Mouse (Mus musculus) c-Kit-positive CD71-negative TER-119-negative erythroid progenitor cells, embryonic 14.5 days (primary cell): Measurements from ENCODE around the gene Gm9507.
"Not testable (repeated sequence)": the region's sequence is repeated elsewhere in the genome, so short reads cannot be mapped to it uniquely, and the experiment has no call there.

Source experiments
- DNase-seq: peaks from one replicate; pipeline ENCODE4 v3.0.0-alpha.2; 2013; ENCODE audit warnings: low read depth

The Gm9507 gene

DNA sequence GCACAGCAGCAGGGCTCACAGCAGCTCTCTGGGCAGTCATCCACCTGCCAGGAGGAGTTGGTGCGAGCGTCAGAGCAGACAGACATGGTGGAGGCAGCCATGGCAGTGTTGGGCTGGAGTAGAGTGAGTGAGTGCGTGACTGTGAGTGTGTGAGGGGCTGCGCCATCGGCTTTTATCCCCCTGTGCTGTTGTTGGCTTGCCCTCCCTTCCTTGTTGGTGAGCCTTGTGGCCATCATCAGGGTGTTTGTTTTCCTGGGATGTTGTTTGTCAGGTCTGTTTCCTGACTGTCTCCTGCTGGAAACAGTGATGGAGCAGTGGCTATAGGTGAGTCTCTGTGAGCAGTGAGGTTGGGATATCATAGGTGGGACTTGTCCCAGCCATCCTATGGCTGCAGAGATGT lies at the start of gene Gm9507:
TSS of gene Gm9507 (minus strand) at position 101 of the 400 bp plus-strand sequence.
- no peak for DNase-seq

DNA sequence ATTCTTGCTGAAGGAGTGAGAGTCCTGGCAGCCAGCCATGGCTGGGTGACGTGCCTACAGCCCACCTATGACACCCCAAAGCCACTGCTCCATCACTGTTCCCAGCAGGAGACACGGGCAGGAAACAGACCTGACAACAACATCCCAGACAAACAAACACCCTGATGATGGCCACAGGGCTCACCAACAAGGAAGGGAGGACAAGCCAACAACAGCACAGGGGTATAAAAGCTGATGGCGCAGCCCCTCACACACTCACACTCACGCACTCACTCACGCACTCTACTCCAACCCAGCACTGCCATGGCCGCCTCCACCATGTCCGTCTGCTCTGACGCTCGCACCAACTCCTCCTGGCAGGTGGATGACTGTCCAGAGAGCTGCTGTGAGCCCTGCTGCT lies 40.9 kb upstream of the Gm9507 start, which contains the start of gene Gm10318:
TSS of gene Gm10318 (plus strand) at position 301 of the 400 bp plus-strand sequence.
- no peak for DNase-seq

- DNase-seq: no peak
These were observed 35.9 kb upstream of the Gm9507 start for GRCm38 (mm10) chr10:77847538-77847937.

DNA sequence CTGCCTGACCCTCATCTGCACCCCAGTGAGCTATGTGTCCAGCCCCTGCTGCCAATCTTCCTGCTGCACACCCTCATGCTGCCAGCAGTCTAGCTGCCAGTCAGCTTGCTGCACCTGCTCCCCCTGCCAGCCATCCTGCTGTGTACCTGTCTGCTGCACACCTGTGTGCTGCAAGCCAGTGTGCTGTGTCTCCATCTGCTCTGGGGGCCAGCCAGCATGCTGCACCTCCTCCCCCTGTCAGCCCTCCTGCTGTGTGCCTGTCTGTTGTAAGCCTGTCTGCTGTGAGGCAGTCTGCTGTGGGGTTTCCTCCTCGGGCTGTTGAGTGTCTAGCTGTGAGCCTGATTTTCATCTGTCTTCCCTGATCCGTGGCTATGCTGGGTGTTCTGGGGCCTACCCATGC lies 35.3 kb upstream of the Gm9507 start:
- DNase-seq: no peak

DNA sequence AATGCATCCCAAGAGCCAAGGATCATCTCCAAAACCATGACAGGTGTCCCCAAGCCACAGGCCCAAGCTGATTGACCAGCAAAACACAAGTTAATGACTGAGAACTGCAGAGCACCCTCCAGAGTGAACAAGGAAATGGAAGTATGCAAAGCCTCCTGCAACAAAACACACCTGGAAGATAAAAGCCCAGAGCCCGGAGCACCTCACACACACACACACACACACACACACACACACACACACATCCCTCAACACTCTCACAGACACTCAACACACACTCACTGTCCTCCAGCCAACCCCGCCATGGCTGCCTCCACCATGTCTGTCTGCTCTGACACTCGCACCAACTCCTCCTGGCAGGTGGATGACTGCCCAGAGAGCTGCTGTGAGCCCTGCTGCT lies 34.9 kb upstream of the Gm9507 start, which contains the start of gene Gm36176:
TSS of gene Gm36176 (plus strand) at position 301 of the 400 bp plus-strand sequence.
- no peak for DNase-seq

- no peak for DNase-seq
These were observed 27.4 kb upstream of the Gm9507 start for GRCm38 (mm10) chr10:77839006-77839405.

DNA sequence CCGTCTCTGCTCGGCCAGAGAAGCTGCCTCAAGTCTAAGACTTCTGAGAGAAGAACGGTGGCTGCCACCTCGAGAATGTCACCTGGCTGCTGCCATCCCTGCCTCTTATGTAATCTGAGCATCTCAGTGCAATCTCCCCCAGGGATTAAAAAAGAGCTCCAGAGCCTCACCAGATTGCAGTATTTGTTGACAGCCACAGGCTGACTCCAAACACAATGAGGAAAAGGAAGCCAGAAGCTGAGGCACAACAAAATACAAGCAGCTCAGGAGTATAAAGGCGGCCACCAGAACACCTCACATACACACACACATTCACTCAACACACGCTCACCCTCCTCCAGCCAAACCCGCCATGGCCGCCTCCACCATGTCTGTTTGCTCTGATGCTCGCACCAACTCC lies 24.0 kb upstream of the Gm9507 start, which contains the start of gene Krtap10-10:
TSS of gene Krtap10-10 (plus strand) at position 301 of the 400 bp plus-strand sequence.
- DNase-seq: no peak

DNA sequence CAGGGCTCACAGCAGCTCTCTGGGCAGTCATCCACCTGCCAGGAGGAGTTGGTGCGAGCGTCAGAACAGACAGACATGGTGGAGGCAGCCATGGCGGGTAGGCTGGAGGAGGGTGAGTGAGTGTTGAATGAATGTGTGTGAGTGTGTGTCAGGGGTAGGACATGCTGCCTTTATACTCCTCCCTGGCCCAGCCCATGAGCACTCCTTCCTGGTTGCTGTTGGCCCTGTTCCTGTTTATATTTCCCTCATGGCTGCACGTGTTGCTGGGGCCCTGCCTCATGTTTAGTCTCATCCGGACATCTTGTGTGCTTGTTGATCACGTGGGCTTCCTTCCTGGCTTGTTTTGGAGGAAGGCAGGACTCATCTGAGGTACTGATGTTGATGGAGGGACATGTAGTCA lies 15.3 kb upstream of the Gm9507 start, which contains the start of gene Krtap10-4:
TSS of gene Krtap10-4 (minus strand) at position 145 of the 400 bp plus-strand sequence.
- DNase-seq: no peak

DNA sequence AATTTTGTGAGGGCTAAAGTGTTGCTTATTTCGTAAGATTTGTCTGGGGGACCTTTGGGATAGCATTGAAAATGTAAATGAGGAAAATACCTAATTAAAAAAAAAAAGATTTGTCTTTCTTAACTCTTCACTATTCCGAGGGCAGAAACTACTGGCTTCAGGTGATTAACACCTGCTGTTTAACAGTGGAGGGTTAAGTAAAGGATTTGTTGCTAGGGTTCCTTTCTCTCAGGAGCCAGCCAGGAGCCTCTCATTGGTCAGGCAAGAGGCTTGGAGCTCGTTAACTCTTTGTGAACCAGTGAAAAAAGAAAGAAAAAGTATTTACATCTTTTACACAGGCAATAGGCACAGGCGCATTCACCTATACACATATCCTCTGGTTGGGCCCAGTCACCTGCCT lies 7.6 kb upstream of the Gm9507 start:
- DNase-seq: no peak

DNA sequence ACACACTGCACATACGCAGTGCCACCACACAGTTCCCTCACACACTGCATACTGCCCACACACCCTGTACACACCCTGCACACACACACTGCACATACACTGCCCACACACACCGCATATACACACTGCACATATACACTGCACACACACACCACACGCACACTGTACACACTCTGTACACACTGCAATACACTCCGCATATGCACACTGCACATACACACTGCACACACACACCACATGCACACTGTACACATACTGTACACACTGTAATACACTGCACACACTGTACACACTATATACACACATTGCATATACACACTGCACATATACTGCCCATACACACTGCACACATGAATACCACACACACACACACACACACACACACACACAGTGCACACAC lies 6.9 kb upstream of the Gm9507 start:
- no peak for DNase-seq

DNA sequence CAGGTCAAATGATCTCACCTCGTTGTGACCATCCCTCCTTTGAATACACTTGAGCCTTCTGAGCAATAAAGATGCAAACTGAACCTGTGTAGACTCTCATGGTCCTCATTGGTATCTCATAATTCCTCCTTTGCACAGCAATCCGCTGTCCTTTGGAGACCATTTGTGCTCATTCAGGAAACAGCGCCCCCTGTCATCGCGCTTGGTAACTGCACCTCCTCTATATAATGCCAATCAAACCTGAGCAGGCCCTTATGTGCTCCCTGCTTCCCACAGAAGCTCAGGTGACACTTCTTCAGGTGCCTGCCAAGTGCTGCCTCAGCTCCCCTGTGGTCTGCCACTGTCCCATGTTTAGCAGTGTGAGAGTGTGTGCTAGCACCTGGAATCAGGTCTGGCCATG lies 3.9 kb upstream of the Gm9507 start:
- DNase-seq: no peak

- no peak for DNase-seq
These were observed 2.7 kb upstream of the Gm9507 start, which contains the start of gene Gm2696 for GRCm38 (mm10) chr10:77814382-77814781. Gm2696 (plus strand) TSS chr10:77814682.

DNA sequence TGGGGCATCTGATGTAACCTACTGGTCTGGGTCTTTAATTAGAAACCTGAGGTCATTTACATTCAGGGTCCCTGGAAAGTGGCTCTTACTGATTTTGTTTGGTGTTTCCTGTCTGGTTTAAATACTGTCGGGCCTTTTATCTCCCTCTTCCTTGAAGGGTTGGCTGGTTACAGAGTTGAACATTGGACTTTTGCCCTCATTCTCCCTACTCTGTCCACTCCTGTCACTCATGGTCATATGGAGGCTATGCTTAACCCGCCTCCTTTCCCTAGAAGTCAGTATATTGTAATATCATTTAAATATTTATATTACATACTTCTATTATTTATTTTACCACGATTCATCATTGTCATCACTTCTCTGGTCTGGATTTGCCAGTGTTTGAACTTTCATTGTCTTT lies 7.5 kb downstream of the Gm9507 start:
- no peak for DNase-seq

- DNase-seq: no peak
These were observed 12.6 kb downstream of the Gm9507 start, which contains the start of gene Gm19668 for GRCm38 (mm10) chr10:77798921-77799508. Gm19668 (minus strand) TSS chr10:77799133.

- not testable (repeated sequence) for DNase-seq
These were observed 13.3 kb downstream of the Gm9507 start for GRCm38 (mm10) chr10:77798164-77798920.

DNA sequence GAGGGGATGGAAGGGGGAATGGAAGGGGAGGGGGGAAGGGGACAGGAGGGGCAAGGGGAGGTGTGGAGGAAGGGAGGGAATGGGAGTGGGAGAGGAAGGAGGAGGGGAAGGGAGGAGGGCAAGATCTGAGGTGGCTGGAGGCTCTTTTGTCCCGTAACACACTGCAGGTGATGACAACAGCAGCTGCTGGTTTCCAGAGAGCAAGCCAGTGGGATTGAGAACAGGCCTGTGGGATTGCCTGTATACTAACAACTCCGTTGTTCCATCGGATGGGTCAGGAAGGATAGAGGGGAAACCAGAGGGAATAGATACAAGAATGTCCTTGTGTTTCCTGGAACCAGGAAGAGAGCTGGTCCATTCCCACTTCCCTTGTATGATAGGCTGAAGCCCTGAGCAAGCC lies 14.0 kb downstream of the Gm9507 start:
- DNase-seq: no peak

DNA sequence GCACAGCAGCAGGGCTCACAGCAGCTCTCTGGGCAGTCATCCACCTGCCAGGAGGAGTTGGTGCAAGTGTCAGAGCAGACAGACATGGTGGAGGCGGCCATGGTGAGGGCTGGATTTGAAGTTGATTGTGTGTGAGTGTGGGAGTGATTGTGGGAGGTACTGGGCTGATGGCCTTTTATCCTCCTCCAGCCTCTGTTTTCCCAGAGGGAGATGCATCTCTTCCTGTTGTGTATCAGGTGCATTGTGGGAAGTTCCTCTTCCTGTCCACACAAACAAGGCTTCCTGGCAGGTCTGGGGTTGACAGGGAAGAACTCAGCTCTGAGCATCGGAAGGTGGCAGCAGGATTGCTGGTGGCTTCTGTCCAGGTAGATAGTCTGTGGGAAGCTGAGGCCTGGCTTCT lies 16.7 kb downstream of the Gm9507 start, which contains the start of gene Gm9639:
TSS of gene Gm9639 (minus strand) at position 101 of the 400 bp plus-strand sequence.
- no peak for DNase-seq

DNA sequence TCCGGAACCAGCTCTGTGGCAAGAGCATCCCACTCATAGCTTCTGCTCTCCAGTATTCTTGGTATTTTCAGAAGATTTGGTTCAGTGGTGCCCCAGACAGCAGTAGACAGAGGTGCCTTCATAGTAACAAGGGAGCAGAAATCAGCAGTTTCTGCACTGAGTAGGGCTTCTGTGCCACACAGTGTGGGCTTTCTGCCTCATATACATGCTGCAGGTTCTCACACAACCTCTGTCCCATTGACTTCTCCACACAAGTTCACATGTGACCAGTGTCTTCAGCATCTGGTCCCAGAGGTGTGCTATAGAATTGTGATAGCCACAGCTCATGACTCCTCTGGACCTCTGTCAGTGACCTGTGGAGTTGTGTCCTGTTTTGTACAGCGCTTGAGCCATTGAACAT lies 23.0 kb downstream of the Gm9507 start:
- no peak for DNase-seq

GRCm38 (mm10) chr10:77787876-77788275 lies 23.8 kb downstream of the Gm9507 start, which contains the start of gene Gm7137:
Gm7137 (minus strand) TSS chr10:77788200.
- not testable (repeated sequence) for DNase-seq

DNA sequence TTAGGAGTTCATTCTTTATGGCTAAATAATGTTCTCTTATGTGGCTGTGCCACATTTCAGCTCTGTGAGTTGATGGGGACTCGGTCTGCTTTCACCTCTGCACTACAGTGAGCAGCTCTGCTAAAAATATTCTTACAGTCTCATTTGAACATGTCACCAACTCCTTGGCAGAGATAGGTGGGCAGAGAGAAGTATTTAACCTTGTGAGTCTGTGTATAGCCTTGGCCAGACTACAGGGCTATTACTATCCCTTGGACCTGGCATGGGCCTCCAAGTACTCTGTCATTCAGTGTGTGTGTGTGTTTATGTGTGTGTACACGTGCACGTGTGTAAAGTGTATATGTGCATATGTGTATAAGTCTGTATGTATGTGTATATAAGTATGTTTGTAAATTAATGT lies 28.2 kb downstream of the Gm9507 start:
- not testable (repeated sequence) for DNase-seq

DNA sequence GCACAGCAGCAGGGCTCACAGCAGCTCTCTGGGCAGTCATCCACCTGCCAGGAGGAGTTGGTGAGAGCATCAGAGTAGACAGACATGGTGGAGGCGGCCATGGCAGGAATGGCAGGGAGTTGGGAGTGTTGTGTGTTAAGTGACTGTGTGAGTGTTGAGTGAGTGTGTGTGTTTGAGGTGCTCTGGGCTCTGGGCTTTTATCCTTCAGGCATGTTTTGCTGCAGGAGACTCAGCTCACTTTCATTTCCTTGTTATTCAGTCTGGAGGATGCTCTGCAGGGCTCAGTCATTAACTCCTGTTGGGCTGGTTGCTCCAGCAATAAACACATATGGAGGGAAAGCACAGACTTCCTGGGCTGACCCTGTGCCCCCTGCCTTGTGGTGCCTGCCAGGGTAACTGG lies 29.2 kb downstream of the Gm9507 start, which contains the start of gene Gm3250:
TSS of gene Gm3250 (minus strand) at position 101 of the 400 bp plus-strand sequence.
- not testable (repeated sequence) for DNase-seq

DNA sequence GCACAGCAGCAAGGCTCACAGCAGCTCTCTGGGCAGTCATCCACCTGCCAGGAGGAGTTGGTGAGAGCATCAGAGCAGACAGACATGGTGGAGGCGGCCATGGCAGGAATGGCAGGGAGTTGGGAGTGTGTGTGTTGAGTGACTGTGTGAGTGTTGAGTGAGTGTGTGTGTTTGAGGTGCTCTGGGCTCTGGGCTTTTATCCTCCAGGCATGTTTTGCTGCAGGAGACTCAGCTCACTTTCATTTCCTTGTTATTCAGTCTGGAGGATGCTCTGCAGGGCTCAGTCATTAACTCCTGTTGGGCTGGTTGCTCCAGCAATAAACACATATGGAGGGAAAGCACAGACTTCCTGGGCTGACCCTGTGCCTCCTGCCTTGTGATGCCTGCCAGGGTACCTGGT lies 34.8 kb downstream of the Gm9507 start, which contains the start of gene Gm7138:
TSS of gene Gm7138 (minus strand) at position 101 of the 400 bp plus-strand sequence.
- DNase-seq: not testable (repeated sequence)

DNA sequence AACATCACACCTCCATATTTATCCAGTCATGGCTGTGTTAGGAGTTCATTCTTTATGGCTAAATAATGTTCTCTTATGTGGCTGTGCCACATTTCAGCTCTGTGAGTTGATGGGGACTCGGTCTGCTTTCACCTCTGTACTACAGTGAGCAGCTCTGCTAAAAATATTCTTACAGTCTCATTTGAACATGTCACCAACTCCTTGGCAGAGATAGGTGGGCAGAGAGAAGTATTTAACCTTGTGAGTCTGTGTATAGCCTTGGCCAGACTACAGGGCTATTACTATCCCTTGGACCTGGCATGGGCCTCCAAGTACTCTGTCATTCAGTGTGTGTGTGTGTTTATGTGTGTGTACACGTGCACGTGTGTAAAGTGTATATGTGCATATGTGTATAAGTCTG lies 39.5 kb downstream of the Gm9507 start:
- DNase-seq: not testable (repeated sequence)
